Mouse (Mus musculus): ENCODE results near the gene Stk38. TPM values are rescaled to one million over a fixed set of nuclear protein-coding genes. Genes with fewer than 3 reads are reported as not detected.
"Not testable (repeated sequence)": the region's sequence is repeated elsewhere in the genome, so short reads cannot be mapped to it uniquely, and the experiment has no call there.

Stk38 gene
- polyA plus RNA-seq, 1 experiment from 2014 or later: 87.0 TPM

DNA sequence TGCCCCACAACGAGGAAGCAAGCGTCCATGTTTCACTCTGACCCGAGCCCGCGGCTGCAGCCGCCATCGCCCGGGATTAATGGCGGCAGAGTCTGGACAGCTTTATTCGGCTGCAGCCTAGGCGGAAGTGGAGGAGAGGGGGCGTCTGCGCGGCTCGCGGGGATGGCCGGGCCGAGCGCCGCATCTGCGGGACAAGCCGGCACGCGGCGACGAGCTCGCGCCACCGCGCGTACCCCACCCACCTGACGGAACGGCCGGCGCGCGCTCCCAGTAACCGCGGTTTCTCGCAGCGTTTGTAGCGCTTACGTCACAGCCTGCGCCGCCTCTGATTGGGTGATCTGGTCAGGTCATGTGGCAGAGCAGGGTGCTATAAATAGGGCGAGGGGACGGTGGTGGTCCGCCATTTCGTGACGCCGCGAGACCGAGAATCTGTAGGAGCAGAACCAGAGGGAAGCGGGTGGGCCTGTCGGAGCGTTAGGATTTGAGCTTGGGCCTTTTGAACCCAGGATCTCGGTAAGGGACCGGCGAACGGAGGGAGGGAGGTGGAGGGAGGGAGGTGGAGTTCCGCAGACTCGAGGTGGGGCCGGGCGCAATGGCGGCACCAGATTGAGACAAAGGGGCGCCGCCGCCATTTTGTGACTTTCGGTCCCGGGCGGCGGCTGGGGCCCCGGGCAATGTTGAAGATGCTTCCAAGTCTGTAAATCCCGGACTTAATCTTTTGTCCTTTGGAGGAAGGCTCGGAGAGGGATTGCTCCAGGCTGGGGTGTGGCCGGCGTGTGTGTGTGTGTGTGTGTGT lies 24.7 kb upstream of the Stk38 start, which contains the start of gene Srsf3:
Srsf3 (plus strand) TSS at position 355 of the 796 bp plus-strand sequence.
- Histone ChIP-seq H3K4me2 (ENCODE audit: low read depth, low read length) (peak within 1 kb of the TSS; percentile 87), H3K4me1 (ENCODE audit: control insufficient read depth, insufficient read depth, low read length) (peaks cover 19% of the 10 kb centered on the region), H3K9ac (ENCODE audit: low read depth, low read length) (peak within 1 kb of the TSS; percentile 96), H3K4me3 (ENCODE audit: low read depth, low read length) (peak within 1 kb of the TSS; percentile 66), H3K27ac (replicated peaks; ENCODE audit: low read depth, low read length) (peak within 1 kb of the TSS; percentile 99), H3K27me3 (replicated peaks; ENCODE audit: control insufficient read depth, insufficient read depth, low read length) (no peaks in the 10 kb centered on the region), H3K36me3 (ENCODE audit: control insufficient read depth, insufficient read depth, low read length) (peaks cover 26% of the 10 kb centered on the region), H3K9me3 (ENCODE audit: control insufficient read depth, low read length) (no peaks in the 10 kb centered on the region)
- peak; percentile 96 for ATAC-seq (ENCODE audit: low read depth)
- peak; percentile 99 for DNase-seq (ENCODE audit: low spot score)
- under 1% methylated on average over 69 of the region's 77 CpGs for WGBS

- WGBS: 0% methylated on average over 26 of the region's 26 CpGs
- H3K9me3 ChIP-seq (ENCODE audit: control insufficient read depth, low read length): no peaks in the 10 kb centered on the region
- peak overlapping the region; percentile 96 for H3K9ac ChIP-seq (ENCODE audit: low read depth, low read length)
- peak overlapping the region; percentile 66 for H3K4me3 ChIP-seq (ENCODE audit: low read depth, low read length)
- H3K4me2 ChIP-seq (ENCODE audit: low read depth, low read length): peak overlapping the region; percentile 78
- peaks cover 17% of the 10 kb centered on the region for H3K4me1 ChIP-seq (ENCODE audit: control insufficient read depth, insufficient read depth, low read length)
- peaks cover 19% of the 10 kb centered on the region for H3K36me3 ChIP-seq (ENCODE audit: control insufficient read depth, insufficient read depth, low read length)
- no peaks in the 10 kb centered on the region for H3K27me3 ChIP-seq (replicated peaks; ENCODE audit: control insufficient read depth, insufficient read depth, low read length)
- H3K27ac ChIP-seq (replicated peaks; ENCODE audit: low read depth, low read length): peak overlapping the region; percentile 99
- no peak for ATAC-seq (ENCODE audit: low read depth)
- DNase-seq (ENCODE audit: low spot score): peak; percentile 56
Measured at GRCm38 (mm10) chr17:29031771-29032273, 24.0 kb upstream of the Stk38 start.

- not testable (repeated sequence) for DNase-seq (ENCODE audit: low spot score); H3K27me3 ChIP-seq (replicated peaks; ENCODE audit: control insufficient read depth, insufficient read depth, low read length); ATAC-seq (ENCODE audit: low read depth); H3K9me3 ChIP-seq (ENCODE audit: control insufficient read depth, low read length)
- H3K4me1 ChIP-seq (ENCODE audit: control insufficient read depth, insufficient read depth, low read length): peaks cover 12% of the 10 kb centered on the region
- H3K36me3 ChIP-seq (ENCODE audit: control insufficient read depth, insufficient read depth, low read length): peaks cover 13% of the 10 kb centered on the region
- peak overlapping the region; percentile 66 for H3K4me3 ChIP-seq (ENCODE audit: low read depth, low read length)
- peak overlapping the region; percentile 99 for H3K27ac ChIP-seq (replicated peaks; ENCODE audit: low read depth, low read length)
- peak overlapping the region; percentile 78 for H3K4me2 ChIP-seq (ENCODE audit: low read depth, low read length)
- peak overlapping the region; percentile 96 for H3K9ac ChIP-seq (ENCODE audit: low read depth, low read length)
- 45% methylated on average over 7 of the region's 7 CpGs for WGBS
Measured at GRCm38 (mm10) chr17:29031085-29031711, 23.4 kb upstream of the Stk38 start.

- Histone ChIP-seq H3K36me3 (ENCODE audit: control insufficient read depth, insufficient read depth, low read length) (peaks cover 6% of the 10 kb centered on the region; the same call in 1 of the 2 replicates), H3K4me3 (ENCODE audit: low read depth, low read length) (no peak overlapping the region), H3K9ac (ENCODE audit: low read depth, low read length) (no peak overlapping the region), H3K9me3 (ENCODE audit: control insufficient read depth, low read length) (no peaks in the 10 kb centered on the region), H3K27ac (replicated peaks; ENCODE audit: low read depth, low read length) (no peak overlapping the region), H3K4me2 (ENCODE audit: low read depth, low read length) (no peak overlapping the region), H3K27me3 (replicated peaks; ENCODE audit: control insufficient read depth, insufficient read depth, low read length) (no peaks in the 10 kb centered on the region), H3K4me1 (ENCODE audit: control insufficient read depth, insufficient read depth, low read length) (peaks cover 10% of the 10 kb centered on the region)
- no peak for DNase-seq (ENCODE audit: low spot score)
- ATAC-seq (ENCODE audit: low read depth): no peak
- 90% methylated on average over 6 of the region's 6 CpGs for WGBS
Measured at GRCm38 (mm10) chr17:29030321-29031034, 22.7 kb upstream of the Stk38 start.

GRCm38 (mm10) chr17:29026652-29027356 lies 19.0 kb upstream of the Stk38 start:
- no peak overlapping the region for H3K4me3 ChIP-seq (ENCODE audit: low read depth, low read length)
- H3K36me3 ChIP-seq (ENCODE audit: control insufficient read depth, insufficient read depth, low read length): no peaks in the 10 kb centered on the region
- peak; percentile 76 for DNase-seq (ENCODE audit: low spot score)
- WGBS: 42% methylated on average over 5 of the region's 5 CpGs
- H3K4me1 ChIP-seq (ENCODE audit: control insufficient read depth, insufficient read depth, low read length): peaks cover 14% of the 10 kb centered on the region
- H3K4me2 ChIP-seq (ENCODE audit: low read depth, low read length): no peak overlapping the region
- no peaks in the 10 kb centered on the region for H3K9me3 ChIP-seq (ENCODE audit: control insufficient read depth, low read length)
- ATAC-seq (ENCODE audit: low read depth): 0 out of 2 replicates have a peak, but pooled peaks have one; percentile 17
- H3K27me3 ChIP-seq (replicated peaks; ENCODE audit: control insufficient read depth, insufficient read depth, low read length): no peaks in the 10 kb centered on the region
- H3K9ac ChIP-seq (ENCODE audit: low read depth, low read length): no peak overlapping the region
- no peak overlapping the region; the same call in 1 of the 2 replicates for H3K27ac ChIP-seq (replicated peaks; ENCODE audit: low read depth, low read length)

DNA sequence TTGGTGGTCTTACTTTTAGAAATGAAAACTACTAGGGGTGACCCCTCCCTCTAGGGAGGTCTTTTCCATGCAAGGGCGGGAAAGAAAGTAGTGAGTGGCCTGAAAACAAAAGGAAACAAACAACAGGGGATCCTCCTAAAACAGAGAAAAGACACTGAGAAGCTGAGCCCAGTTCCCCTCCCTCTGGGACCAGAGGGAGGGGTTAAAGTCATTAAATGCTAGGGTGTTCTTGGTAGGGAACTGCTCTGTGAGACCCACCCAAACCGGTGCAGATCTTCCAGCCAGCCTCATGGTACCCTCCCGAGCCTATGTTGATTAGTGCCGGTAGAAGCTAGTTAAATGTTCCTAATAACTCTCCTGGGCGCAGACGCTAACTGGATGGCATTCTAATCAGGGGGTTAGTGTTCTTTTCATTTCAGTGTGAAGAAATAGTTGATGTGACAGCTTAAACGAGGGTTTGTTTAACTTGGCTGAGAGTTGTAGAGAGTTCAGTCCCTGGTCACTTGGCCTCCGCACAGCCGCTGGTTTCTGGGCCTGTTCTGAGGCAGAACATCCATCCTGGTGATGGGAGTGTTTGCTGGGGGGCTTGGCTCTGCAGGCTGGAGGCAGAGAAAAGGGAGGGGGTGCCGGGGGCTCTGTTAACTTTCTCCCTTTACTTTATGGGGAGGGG lies 17.2 kb upstream of the Stk38 start:
- WGBS: 32% methylated on average over 10 of the region's 10 CpGs
- Histone ChIP-seq H3K4me1 (ENCODE audit: control insufficient read depth, insufficient read depth, low read length) (peaks cover 8% of the 10 kb centered on the region), H3K27ac (replicated peaks; ENCODE audit: low read depth, low read length) (no peak overlapping the region), H3K36me3 (ENCODE audit: control insufficient read depth, insufficient read depth, low read length) (no peaks in the 10 kb centered on the region), H3K9ac (ENCODE audit: low read depth, low read length) (no peak overlapping the region), H3K9me3 (ENCODE audit: control insufficient read depth, low read length) (no peaks in the 10 kb centered on the region), H3K4me3 (ENCODE audit: low read depth, low read length) (no peak overlapping the region), H3K4me2 (ENCODE audit: low read depth, low read length) (no peak overlapping the region), H3K27me3 (replicated peaks; ENCODE audit: control insufficient read depth, insufficient read depth, low read length) (no peaks in the 10 kb centered on the region)
- DNase-seq (ENCODE audit: low spot score): peak; percentile 63
- peak; percentile 31; the same call in 1 of the 2 replicates for ATAC-seq (ENCODE audit: low read depth)

GRCm38 (mm10) chr17:29024047-29024892 lies 16.5 kb upstream of the Stk38 start:
- no peak for DNase-seq (ENCODE audit: low spot score)
- ATAC-seq (ENCODE audit: low read depth): no peak
- Histone ChIP-seq H3K4me3 (ENCODE audit: low read depth, low read length) (no peak overlapping the region), H3K9ac (ENCODE audit: low read depth, low read length) (no peak overlapping the region), H3K4me2 (ENCODE audit: low read depth, low read length) (no peak overlapping the region), H3K4me1 (ENCODE audit: control insufficient read depth, insufficient read depth, low read length) (peaks cover 8% of the 10 kb centered on the region), H3K27ac (replicated peaks; ENCODE audit: low read depth, low read length) (no peak overlapping the region), H3K9me3 (ENCODE audit: control insufficient read depth, low read length) (no peaks in the 10 kb centered on the region), H3K36me3 (ENCODE audit: control insufficient read depth, insufficient read depth, low read length) (no peaks in the 10 kb centered on the region), H3K27me3 (replicated peaks; ENCODE audit: control insufficient read depth, insufficient read depth, low read length) (no peaks in the 10 kb centered on the region)
- 61% methylated on average over 21 of the region's 22 CpGs for WGBS
